Mouse (Mus musculus) 3134 (cell line): ENCODE results near the gene Tnfsf9.

Experiments used
- DNase-seq: peaks from one replicate; pipeline ENCODE4 v3.0.0-alpha.2; 2011; ENCODE audit warnings: low spot score; ENCODE audit not compliant: insufficient read length; ENCODE audit errors: extremely low read depth

Tnfsf9 gene

GRCm38 (mm10) chr17:57094222-57094621, 10.9 kb upstream of the Tnfsf9 start:
- no peak for DNase-seq

GRCm38 (mm10) chr17:57095855-57096622, 9.1 kb upstream of the Tnfsf9 start:
- peak; percentile 39 for DNase-seq

GRCm38 (mm10) chr17:57096623-57096920, 8.6 kb upstream of the Tnfsf9 start:
- peak; percentile 72 for DNase-seq

GRCm38 (mm10) chr17:57098321-57098720, 6.8 kb upstream of the Tnfsf9 start:
- DNase-seq, result no peak

GRCm38 (mm10) chr17:57099629-57100325, 5.3 kb upstream of the Tnfsf9 start:
- DNase-seq, result no peak

- no peak for DNase-seq
Measured at GRCm38 (mm10) chr17:57102276-57102675, 2.8 kb upstream of the Tnfsf9 start.

- DNase-seq, result no peak
Measured at GRCm38 (mm10) chr17:57104496-57104895, 629 bp upstream of the Tnfsf9 start.

- peak; percentile 32 for DNase-seq
Measured at GRCm38 (mm10) chr17:57106035-57106368, 877 bp downstream of the Tnfsf9 start.

- no peak for DNase-seq
Measured at GRCm38 (mm10) chr17:57107064-57107463, 1.9 kb downstream of the Tnfsf9 start.

GRCm38 (mm10) chr17:57108040-57108665, 3.0 kb downstream of the Tnfsf9 start:
- no peak for DNase-seq

GRCm38 (mm10) chr17:57108666-57109171, 3.6 kb downstream of the Tnfsf9 start:
- DNase-seq, result no peak

- no peak for DNase-seq
Measured at GRCm38 (mm10) chr17:57110005-57110404, 4.9 kb downstream of the Tnfsf9 start.

- DNase-seq, result no peak
Measured at GRCm38 (mm10) chr17:57112768-57113474, 7.8 kb downstream of the Tnfsf9 start.

GRCm38 (mm10) chr17:57116801-57117200, 11.7 kb downstream of the Tnfsf9 start:
- DNase-seq, result no peak

GRCm38 (mm10) chr17:57118524-57119349, 13.6 kb downstream of the Tnfsf9 start:
- DNase-seq, result no peak

GRCm38 (mm10) chr17:57121856-57122255, 16.7 kb downstream of the Tnfsf9 start:
- no peak for DNase-seq

GRCm38 (mm10) chr17:57123192-57124118, 18.3 kb downstream of the Tnfsf9 start:
- no peak for DNase-seq

- no peak for DNase-seq
Measured at GRCm38 (mm10) chr17:57124792-57125191, 19.7 kb downstream of the Tnfsf9 start.
